In the genomic region with DNA sequence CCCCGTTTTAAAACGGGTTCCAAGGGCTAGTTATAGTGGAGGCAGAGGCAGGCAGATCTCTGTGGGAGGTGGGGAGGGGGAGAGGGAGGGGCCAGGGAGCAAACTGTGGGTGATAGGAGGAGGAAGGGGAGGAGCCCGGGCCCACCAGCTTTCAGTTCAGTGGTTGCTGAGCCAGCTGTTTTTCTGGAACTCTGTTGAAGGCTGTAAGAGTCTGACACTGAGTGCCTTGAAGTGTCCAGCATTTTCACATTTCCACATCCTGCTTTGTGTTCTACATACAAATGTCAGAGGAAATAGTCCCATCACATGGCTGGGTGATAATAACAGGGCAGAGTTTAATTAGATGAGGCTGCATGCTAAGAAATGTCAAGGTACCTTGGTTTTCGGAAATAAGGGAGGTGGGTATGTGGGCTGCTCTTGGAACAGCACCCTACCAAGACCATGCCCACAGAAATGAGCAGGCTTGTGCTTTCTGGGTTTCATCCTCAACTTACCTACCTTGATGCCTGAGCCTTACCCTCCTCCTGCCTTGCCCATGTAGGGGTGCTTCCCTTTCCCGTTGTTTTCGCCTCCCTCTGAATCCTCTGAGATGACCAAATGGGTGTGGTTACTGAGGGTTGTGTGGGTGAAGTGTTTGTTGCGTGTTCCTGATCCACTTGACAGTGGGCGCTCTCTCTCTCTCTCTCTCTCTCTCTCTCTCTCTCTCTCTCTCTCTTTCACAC, we compare ENCODE assay signal across 17 mouse cellular contexts. TPM values are rescaled to one million over a fixed set of nuclear protein-coding genes. Genes with fewer than 3 reads are reported as not detected.
A peak's percentile ranks its signal among the peaks of the same experiment; 100 is the strongest.
DNase-seq lines count a peak whose midpoint lies in the region; ATAC-seq and TF ChIP-seq lines count a peak whose summit lies in the region.
"Had no signal": no experiment of that assay in that cellular context is flagged by ENCODE, and none has a peak within 500 bp of the region (broad histone marks: within the 10 kb centered on the region; RNA-seq: fewer than 3 reads in every experiment).

No protein-coding gene starts in this region.

- no peak for TF ChIP-seq POLR2A in heart, adult 2 months (IDR thresholded peaks at IDR 0.05; ENCODE audit: insufficient read depth, low read depth, low read length)

- H3K4me1 ChIP-seq in ES-E14 (ENCODE audit: control insufficient read depth in 2 of 2, insufficient read depth in 2 of 2, low read length in 2 of 2, poor library complexity in 1 of 2): no peaks in the 10 kb centered on the region
- H3K4me1 ChIP-seq in heart, adult 2 months (ENCODE audit: control insufficient read depth, insufficient read depth, low read length): peaks cover 16% of the 10 kb centered on the region
- H3K4me1 ChIP-seq: limb, embryonic 15.5 days had no signal

- peak; percentile 61 for ATAC-seq in granulocyte monocyte progenitor cell, adult 5-6 weeks (replicated peaks; ENCODE audit: poor library complexity, severe bottlenecking)
- ATAC-seq: forebrain, embryonic 14.5 days; Patski had no signal

- 77% methylated on average over 8 of the region's 8 CpGs for WGBS in heart, adult 2 months

- no peaks in the 10 kb centered on the region for H3K27me3 ChIP-seq in heart, adult 2 months (ENCODE audit: control insufficient read depth, insufficient read depth, low read length)
- H3K27me3 ChIP-seq: kidney, embryonic 15.5 days; limb, embryonic 15.5 days; Patski had no signal

- in situ Hi-C loops in ES-E14 (cut with MboI; ENCODE audit: low sequenced_read_pairs in 2 of 2, unreplicated experiment in 2 of 2): no loop called here

- no peaks in the 10 kb centered on the region for H3K9me3 ChIP-seq in ES-E14 (ENCODE audit: control insufficient read depth, insufficient read depth, low read depth, low read length)
- H3K9me3 ChIP-seq: kidney, embryonic 15.5 days; limb, embryonic 15.5 days had no signal

- H3K4me3 ChIP-seq in ES-E14 (ENCODE audit: insufficient read depth in 1 of 2, low read depth in 1 of 2, low read length in 2 of 2, poor library complexity in 1 of 2, severe bottlenecking in 1 of 2): no peak overlapping the region
- H3K4me3 ChIP-seq in heart, adult 2 months: no peak overlapping the region
- H3K4me3 ChIP-seq: erythroblast, embryonic 14.5 days; kidney, embryonic 15.5 days; limb, embryonic 15.5 days had no signal

- no peak overlapping the region for H3K27ac ChIP-seq in ES-E14 (ENCODE audit: insufficient read depth, low read depth, low read length, poor library complexity, severe bottlenecking)
- no peak overlapping the region for H3K27ac ChIP-seq in heart, adult 2 months
- H3K27ac ChIP-seq: kidney, embryonic 15.5 days; limb, embryonic 15.5 days had no signal

- intact Hi-C loops in heart, adult 2 months (cut with DNase I): no loop called here
- intact Hi-C loops in heart, postnatal 10 days (cut with DNase I): no loop called here

- no peak overlapping the region for H3K9ac ChIP-seq in ES-E14 (ENCODE audit: insufficient read depth, low read depth, low read length, poor library complexity, severe bottlenecking)
- no peak overlapping the region for H3K9ac ChIP-seq in heart, adult 2 months (ENCODE audit: low read depth, low read length)
- H3K9ac ChIP-seq: kidney, embryonic 15.5 days; limb, embryonic 15.5 days had no signal

- no peak for TF ChIP-seq EP300 in heart, adult 2 months (IDR thresholded peaks at IDR 0.05; ENCODE audit: insufficient read depth, low read depth, low read length)

- H3K79me2 ChIP-seq in heart, adult 2 months (replicated peaks; ENCODE audit: control insufficient read depth, insufficient read depth, low read length): peaks cover 4% of the 10 kb centered on the region

- no peak for TF ChIP-seq CTCF in heart, adult 2 months (IDR thresholded peaks at IDR 0.05)

- H3K36me3 ChIP-seq in ES-E14 (ENCODE audit: control insufficient read depth, insufficient read depth, low read length, poor library complexity, severe bottlenecking): no peaks in the 10 kb centered on the region
- no peaks in the 10 kb centered on the region for H3K36me3 ChIP-seq in heart, adult 2 months (ENCODE audit: control insufficient read depth, insufficient read depth, low read length)
- H3K36me3 ChIP-seq: kidney, embryonic 15.5 days; limb, embryonic 15.5 days had no signal

- peak; percentile 57 for DNase-seq in CD4-positive, CD25-positive, alpha-beta regulatory T cell, adult 2 months (ENCODE audit: low read depth, low spot score)
- no peak for DNase-seq in ES-E14 (ENCODE audit: low read depth, low spot score)
- DNase-seq in naive thymus-derived CD4-positive, alpha-beta T cell, adult 2 months (ENCODE audit: low read depth): peak; percentile 49
- no peak for DNase-seq in heart, adult 2 months
- DNase-seq in heart, postnatal 10 days: no peak
- no peak for DNase-seq in kidney, adult 8-10 months
- DNase-seq: adrenal gland, adult 2 months; cerebellum, adult 11-12 months; layer of hippocampus, postnatal 36 days; right cerebral cortex, postnatal 4 days; thymus, adult 18-20 months had no signal

TF ChIP-seq in ES-E14, 5 proteins besides CTCF, POLR2A, EP300 and RAD21:
- TF ChIP-seq MAFK (IDR thresholded peaks at IDR 0.05; ENCODE audit: insufficient read depth, low read depth, low read length) (peak; percentile 67), ZNF384 (IDR thresholded peaks at IDR 0.05; ENCODE audit: low read depth, low read length) (no peak), HCFC1 (IDR thresholded peaks at IDR 0.05; ENCODE audit: borderline replicate concordance, insufficient read depth, low read length) (no peak), ZC3H11A (IDR thresholded peaks at IDR 0.05; ENCODE audit: borderline replicate concordance, low read depth, low read length) (no peak)

RNA-seq across cellular contexts. Expression of a gene that starts 8.5 kb away (rescaled TPM):
- total RNA-seq in ES-E14 (2012; rRNA removed): 4.0 and 5.5 TPM in 2 replicates
- 10.2 and 13.9 TPM in 2 replicates for total RNA-seq in granulocyte monocyte progenitor cell, adult 5-6 weeks (2014; fragmentation: Nextera tagmentation)
- total RNA-seq in granulocyte monocyte progenitor cell, adult 5-6 weeks (2017): 5.6 and 7.0 TPM in 2 replicates
- total RNA-seq in heart, adult 2 months (2021): 10 to 100 TPM; 18.9 to 19.2 TPM
- polyA plus RNA-seq in heart, adult 2 months (2012; rRNA removed): 10.3 and 14.3 TPM in 2 replicates
- total RNA-seq in heart, postnatal 10 days (2021): 10 to 100 TPM; 17.3 to 18.6 TPM

Comparison
In these comparisons a context has a peak if more than half of its experiments do, and no peak if none do; other contexts are left out.
1. DNase-seq: peak in CD4-positive, CD25-positive, alpha-beta regulatory T cell, adult 2 months (single experiment) and naive thymus-derived CD4-positive, alpha-beta T cell, adult 2 months (single experiment); none in ES-E14 (single experiment), heart, adult 2 months (0 of 2), heart, postnatal 10 days (0 of 2) and kidney, adult 8-10 months (0 of 2).